Mouse (Mus musculus) right cerebral cortex, adult 18-20 months (tissue): ENCODE measurements around the gene Myo5a.
"Not testable (repeated sequence)": the region's sequence is repeated elsewhere in the genome, so short reads cannot be mapped to it uniquely, and the experiment has no call there.

ENCODE experiments used
- DNase-seq: peaks from one replicate; pipeline ENCODE4 v3.0.0; 2022; ENCODE audit warnings: mixed read lengths

Gene Myo5a

DNA sequence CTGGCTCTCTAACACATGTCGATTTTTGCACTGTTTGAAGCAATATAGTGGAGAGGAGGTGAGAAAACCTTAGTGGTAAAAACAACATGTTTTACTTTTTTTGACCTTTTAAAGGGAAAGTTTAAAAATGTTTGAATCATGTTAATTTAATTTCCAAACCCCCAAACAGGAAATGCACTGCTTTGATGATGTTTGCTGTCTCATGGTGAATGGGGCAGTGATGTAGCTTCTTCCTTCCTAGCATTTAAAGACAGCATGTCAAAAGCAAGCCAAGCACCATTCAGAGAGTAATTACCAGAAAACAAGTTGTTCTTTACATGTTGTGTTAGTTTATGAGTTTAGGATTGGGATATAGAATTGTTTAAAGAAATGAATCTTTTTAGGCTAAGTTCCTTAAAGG, 138.4 kb downstream of the Myo5a start:
- DNase-seq: no peak

DNA sequence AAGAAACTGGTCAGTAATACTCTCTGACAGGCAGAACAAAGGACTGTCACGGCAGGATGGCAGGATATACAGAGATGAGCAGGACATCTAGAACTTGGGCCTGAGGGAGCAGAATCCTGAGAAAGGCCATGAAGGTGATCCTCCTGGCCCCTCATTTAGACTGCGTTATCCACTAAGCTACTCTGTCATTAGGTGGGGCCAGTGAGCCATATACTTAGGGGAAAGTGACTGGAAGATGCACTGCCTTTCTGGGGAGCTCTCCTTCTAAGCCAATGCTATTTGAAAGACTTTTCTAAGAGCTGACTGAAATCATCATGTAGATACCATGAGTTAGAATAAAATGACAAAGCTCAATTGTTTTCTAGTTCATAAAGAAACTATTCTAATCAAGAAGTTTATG, 139.5 kb downstream of the Myo5a start:
- DNase-seq: no peak

DNA sequence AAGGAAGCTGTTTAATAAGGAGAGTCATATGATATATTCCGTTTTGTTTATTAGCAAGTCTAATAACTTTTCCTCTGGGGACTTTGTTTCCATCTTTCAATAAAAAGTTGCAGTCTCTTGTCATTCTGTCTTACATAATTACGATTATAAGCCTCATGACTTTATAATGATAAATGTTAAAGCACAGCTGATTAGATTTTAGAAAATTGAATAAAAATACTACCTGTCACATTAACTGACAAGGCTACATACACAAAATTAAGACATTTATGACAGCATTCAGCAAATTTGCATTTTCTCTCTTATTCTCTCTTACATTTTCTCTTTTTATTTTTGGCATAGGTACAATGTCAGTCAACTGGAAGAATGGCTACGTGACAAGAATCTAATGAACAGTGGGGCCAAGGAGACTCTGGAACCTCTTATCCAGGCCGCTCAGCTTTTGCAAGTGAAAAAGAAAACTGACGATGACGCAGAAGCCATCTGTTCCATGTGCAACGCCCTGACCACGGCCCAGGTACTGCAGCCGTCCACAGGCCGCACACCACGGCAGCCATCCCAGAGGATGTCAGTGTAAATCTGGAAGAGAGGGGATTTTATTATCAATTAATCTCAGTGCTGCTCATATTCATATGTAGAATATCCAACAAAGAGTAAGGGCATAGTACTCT, 144.1 kb downstream of the Myo5a start:
- no peak for DNase-seq

DNA sequence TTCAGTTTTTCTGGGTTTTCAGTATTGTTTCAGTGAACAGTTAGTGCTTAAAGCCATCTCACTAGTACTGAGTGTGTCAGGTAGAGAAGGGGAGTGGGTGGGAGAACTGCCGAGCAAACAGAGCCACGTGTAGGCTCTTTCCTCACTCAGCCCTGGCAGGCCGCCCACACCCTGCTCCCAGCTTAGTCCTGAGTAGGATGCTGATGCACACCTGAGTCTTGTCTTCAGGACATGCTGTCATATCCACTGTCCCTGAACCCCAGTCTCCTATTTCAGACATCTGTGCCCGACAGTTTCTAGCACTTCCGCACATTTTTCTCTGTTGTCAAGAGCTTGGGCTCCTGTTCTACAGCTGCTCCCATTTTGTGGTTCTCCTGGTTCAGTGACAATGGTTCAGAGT, 149.1 kb downstream of the Myo5a start:
- DNase-seq: peak; percentile 83

DNA sequence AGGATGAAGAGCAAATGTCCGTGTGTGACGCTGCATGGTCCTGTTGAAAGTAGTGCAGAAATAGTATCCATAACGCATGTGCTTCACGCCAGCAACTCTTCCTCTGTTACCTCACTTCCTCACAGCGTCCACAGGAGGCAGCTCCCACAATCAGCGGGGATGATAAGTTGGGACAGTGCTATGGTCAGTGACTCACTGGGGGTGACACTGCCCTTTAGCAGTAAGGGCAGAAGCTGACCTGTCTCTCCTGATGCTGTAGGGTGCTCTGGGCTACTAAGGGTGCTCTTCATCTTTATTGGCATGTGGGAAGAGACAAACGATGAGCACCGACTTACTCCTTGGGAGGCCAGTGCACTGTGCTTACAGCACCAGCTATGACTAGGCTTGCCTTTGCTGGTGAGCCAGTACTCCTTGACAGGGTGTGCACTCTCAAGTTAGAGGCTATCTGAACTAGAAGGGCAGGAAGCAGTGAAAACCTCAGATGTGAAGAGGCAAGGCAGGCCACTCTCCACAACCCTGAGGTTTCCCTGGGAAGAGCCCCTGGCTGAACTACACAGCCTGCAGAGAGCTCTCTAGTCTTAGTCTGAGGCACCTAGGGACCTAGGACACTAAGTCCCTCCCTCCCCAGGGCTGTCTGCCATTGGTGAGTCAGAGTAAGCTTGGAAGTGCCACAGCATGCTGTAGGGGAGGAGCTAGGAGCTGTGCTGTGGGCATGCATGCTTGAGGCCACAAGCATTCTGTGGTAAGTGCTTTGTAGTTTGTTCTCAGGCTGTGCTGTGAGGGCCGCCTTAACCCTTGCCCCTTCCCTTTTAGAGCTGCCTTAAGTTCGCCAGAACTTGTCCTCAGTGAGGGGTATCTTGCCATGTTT, 150.8 kb downstream of the Myo5a start:
- DNase-seq: peak; percentile 33

DNA sequence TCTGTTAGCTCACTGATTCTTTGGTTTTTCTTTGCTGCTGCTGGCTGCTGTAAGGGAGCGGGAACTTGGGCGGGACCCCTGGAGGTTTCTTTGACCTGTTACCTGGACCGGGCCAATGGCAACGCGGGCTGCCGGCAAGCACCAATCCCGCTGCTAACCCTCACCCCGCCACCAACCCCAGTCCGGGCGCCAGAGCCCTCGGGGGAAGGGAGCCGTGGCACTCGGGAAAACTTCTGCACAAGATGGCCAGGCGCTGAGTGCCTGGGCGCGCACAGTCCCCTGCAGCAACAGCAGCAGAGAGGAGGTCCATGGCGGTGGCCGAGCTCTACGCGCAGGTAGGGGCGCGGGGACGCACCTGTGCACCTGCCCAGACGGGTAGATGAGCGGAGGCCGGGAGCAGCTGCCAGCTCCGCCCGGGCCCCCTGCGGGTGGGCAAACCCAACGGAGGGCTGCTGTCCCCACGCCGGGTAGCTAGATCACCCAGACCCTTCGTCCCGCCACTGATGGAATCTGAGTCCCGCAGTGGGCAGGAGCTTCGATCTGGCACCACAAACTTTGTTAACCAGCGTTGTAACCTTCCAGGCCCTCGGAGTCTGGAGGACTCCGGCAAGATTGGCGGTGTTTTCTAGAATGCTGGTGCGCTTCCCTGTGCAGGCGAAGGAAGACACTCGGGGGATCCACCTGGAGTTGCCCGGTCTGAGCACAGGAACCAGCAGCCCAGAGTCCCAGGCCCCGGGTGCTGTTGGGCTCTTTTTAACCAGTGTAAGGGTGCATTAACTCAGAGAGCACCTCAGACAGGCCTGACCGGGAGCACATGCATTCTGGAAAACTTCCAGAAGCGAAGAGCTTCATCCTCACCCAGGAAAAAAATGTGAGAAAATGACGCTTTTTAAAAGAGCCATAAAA, 161.3 kb downstream of the Myo5a start, which contains the start of gene Myo5c:
Gene Myo5c (plus strand): TSS at position 180 of the 906 bp plus-strand sequence.
- DNase-seq: no peak

DNA sequence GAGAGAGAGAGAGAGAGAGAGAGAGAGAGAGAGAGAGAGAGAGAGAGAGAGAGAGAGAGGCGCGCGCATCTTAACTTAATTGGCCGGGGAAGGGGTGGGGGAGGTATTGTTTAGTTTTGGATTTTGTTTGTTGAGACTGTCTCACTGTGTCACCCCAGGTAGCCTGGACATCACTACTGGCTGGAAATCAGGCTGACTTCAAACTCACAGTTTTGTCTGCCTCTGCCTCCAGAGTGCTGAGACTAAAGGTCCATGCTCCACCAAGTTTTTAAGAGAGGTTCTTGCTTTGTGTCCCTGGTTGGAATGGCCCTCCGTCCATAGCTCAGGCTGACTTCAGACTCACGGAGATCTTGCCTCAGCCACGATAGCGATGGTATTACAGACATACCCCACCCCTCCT, 162.0 kb downstream of the Myo5a start:
- DNase-seq: no peak

DNA sequence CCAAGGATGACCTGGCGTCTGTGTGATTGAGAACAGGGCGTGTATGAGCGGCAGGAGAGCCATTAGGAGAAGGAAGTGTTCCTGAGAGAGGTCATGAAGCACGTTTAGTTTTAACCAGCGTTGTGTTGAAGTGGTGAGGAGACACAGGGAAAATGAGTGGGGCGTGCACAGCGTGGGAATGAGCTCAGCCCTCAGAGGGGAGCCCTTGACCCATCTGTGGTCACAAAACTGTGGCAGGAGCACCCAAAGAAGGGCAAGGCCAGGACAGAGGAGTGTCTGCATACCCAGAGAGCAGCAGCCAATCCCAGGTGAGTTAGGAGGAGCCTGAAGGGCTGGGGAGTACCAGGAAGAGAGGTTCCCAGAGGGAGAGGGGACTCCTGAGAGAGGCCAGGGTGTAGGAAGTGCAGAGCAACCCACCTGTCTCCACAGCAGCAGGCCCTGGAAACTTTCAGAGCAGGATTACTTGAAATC, 163.5 kb downstream of the Myo5a start:
- DNase-seq: no peak

DNA sequence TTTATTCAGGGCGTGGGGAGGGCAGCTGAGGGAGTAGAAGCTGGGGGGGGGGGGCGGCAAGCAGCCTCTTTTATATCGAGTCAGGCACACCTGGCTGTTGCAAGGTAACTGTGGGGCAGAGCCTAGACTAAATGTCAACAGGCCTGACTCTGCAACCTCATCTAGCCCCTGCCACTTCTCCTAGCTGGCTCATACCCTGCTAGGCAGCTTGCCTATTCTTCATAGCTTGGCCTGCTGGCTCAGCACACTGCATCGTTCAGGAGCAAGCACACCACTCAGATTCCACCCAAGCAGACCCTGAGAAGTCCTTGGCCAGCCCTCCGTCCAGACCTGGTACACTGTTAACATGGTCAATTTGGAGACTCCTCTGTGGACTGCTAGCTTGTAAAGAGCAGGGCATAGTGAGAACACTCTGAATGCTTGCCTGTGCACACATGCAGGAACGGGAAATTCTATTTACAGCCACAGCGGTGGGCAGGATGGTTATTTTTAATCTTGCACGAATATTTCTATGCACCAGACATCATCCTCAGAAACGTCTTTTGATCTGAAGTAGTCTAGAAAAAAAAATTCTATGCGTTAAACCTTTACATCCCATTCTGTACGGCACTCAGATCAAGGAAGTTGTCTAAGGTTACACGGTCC, 164.3 kb downstream of the Myo5a start:
- peak; percentile 62 for DNase-seq

DNA sequence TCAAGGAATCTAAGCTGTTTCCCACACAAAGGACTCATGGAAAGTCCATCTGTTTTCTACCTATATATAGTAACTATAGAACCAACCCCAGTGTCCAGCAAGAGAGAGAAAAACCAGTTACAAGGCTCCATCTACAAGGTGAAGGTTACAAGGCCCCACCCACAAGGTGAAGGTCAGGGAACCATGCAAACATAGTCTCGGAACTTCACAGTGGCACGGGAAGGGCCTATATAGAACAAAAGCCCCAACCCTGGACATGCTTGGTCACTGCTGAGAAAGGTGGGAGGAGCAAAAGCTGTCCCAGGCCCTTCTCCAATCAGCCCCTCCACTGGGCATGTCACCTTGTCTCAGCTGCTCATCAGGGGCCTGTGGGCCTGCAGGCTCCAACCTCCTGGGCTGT, 164.9 kb downstream of the Myo5a start:
- no peak for DNase-seq

DNA sequence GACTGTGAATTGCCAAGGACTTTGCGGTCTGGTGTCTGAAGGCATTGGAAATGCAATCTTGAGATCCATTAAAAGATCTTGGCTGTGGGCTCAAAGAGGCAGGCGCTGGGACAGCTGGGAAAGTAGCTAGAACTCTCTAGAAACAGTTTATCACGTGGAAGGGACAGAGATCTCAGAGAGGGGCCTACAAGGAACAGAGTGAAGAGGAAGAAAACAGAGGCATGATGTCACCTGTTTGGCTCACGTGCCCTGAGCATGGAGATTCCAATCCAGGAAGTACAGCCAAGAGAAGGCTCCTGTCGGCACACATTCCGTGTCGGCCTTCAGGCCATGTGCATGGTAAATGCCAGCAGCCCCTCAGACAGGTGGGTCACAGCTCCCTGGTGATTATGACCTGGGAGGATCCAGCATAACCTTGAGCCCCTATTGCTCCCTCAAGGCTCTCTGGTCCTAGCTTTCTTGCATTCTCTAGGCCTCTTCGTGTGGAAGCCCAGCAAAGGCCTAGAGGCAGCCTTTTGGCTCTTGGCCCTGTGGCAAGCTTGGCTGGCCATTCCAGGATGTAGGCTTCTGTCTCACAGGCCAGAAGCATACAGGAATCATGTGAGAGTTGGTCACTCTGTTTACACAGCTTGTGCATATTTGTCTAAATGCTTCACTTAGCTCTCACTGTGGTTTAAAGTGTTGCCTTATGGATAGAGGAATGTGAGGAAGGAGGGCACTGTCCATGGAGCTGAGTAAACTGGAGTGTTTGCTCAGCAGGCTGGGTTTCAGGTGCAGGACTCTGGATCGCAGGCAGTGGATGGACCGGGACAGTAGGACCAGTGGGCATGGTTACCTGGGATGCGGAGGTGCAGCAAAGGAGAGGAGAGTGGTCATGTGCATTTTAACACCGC, 165.8 kb downstream of the Myo5a start:
- no peak for DNase-seq

DNA sequence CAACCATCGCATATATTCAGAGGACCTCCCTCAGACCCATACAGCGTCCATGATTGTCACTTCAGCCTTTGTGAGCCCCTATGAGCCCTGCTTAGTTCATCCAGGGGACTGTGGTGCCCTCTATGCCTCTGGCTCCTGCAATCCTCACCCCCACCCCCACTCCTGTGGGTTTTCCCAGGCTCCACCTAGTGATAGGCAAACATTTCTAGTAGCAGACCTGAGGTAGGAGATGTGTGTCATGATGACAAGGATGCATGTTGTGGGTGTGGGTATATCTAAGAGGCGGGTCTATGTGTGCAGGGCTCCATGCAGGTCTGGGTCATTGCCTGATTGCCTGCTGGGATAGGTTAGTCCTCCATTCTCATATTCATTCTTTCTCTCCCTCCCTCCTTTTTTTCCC, 167.4 kb downstream of the Myo5a start:
- DNase-seq: no peak

DNA sequence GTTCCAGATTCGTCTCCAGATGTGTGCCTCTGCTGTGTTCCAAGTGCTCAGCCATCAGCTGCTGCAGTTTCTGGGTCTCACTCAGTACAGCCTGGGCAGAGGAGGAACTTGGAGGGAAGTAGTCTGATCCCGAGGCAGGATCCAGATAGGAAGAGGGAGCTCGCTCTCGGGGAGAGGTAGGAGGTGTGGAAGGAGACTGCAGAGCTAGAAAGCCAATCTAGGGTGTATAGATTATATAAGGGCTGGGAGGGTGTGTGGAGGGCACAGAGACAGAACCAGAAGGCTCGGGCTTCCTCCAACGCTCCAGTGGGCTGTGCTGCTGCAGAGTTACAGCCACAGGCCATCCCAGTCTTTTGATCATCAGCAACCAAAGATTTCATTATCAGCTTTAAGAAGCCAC, 172.2 kb downstream of the Myo5a start:
- DNase-seq: peak; percentile 81

DNA sequence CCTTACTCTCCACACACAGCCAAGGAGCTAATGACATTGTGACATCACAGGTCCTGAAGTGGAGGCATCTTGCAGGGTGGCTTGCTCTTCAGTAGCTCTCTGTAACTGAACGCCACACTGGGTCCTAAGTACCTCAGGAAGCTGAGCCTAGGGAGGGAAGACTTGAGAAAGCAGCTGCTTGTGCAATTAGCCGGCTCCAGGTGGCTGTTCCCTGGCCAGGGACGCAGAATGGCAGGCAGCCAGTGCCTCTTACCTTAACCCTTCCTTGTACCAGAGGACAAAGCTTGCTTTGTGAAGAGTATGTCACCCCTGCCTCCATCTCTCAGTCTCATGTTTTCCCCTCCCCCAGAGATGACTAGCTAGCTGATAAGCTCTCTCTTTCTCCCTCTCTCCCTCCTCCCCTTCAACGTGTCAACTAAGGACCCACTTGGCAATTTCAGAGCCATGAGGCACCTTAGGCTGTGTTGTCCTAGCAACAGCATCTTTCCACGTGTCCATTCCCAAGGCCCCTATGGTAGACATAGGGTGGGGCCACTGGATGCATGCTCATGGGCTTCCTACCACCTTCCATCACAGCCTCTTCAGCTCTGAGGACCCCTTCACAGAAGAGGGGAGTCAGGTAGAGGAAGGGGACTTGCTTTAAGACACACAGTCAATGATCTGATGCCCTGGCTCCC, 173.1 kb downstream of the Myo5a start:
- no peak for DNase-seq

DNA sequence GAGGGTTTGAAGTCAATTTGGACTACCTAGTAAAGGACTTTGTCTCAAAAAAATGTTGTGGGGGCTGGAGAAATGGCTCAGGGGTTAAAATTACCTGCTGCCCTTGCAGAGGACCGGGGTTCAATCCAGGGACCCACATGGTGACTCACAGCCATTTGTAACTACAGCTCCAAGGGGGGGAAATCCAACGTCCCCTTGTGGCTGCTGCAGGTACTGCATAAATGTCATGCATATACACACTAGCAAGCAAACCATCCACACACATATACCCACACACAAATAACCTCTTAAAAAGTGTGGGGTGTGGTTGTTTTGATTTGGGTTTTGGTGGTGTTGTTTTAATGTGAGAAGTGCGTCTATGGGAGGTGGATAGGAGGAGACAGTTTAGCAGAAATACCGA, 173.7 kb downstream of the Myo5a start:
- no peak for DNase-seq

DNA sequence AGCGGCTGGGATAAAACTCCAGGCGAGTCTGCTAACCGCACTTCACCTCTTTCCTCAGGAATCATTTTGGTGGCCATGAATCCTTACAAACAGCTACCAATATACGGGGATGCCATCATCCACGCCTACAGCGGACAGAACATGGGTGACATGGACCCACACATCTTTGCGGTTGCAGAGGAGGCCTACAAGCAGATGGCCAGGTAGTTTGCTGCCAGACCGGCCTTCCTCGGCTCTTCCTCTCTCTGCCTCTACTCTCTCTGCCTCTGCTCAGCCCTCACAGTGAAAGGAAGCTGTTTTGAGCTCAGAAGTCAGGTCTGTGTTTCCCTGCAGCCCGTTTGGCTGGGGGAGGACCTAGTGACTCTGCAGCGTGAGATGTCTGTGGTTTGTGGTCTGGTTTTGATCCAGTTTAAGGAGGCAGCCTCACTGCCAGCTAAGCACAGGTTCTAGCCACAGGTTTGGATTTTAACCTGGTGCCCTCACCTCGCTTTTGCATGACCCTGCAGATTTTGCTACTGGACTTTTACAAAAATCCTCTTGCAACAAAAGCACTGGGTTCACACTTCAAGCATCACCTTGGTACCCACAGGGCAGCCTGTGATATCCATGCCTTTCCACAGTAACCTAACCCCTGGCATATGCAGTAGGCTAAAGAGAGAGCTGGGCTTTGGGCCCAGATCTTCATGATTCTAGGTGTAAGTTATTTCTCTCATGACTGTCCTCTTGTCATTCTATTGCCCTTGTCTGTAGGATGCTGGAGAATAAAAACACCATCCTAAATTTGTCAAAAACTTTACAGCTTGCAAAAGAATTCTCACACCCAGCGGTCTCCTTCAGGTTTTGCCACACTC, 175.5 kb downstream of the Myo5a start:
- no peak for DNase-seq

DNA sequence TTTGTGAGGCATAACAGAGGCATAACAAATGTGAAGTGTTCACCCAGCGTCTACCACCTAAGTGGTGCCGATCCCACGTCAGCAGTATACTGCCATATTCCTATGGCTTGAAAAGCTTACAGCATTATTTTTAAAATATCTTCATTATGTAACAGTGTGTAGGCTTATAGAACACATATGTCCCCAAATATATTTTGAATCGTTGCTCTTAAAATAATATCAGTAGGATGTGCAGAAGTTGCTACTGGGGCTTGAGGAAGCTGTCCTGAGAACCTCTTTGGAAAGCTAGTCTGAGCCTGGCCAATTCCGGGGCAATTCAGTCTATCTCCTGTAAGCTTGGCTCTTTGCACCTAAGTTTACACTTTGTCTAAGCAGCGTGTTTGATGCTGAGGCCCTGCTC, 177.1 kb downstream of the Myo5a start:
- DNase-seq: no peak

DNA sequence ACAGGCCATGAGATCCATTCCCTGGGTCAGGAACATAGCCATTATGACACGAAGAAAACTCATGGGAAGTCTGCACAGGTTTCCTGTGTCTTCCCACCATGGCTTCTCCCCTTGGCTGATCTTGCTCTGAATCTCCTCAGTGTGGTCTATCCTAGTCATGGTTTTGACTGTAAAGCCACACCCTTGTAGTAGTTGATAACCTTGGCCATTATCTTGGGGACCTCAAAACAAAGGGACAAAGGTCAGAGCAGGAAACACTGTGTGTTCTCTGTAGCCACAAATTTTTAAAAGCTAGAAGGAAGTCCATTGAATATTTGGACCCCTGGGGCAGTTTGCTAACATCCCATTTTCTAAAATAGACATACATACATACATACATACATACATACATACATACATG, 177.5 kb downstream of the Myo5a start:
- no peak for DNase-seq

DNA sequence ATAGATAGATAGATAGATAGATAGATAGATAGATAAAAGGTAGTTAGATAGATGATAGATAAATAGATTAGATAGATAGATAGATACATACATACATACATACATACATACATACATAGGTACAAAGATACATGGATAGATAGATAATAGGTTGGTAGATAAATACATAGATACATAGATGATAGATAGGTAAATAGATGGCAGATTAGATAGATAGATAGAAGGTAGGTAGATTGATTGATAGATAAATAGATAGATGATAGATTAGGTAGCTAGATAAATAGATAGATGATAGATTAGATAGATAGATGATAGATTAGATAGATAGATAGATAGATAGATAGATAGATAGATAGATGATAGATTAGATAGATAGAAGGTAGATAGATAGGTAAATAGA, 178.1 kb downstream of the Myo5a start:
- DNase-seq: no peak

DNA sequence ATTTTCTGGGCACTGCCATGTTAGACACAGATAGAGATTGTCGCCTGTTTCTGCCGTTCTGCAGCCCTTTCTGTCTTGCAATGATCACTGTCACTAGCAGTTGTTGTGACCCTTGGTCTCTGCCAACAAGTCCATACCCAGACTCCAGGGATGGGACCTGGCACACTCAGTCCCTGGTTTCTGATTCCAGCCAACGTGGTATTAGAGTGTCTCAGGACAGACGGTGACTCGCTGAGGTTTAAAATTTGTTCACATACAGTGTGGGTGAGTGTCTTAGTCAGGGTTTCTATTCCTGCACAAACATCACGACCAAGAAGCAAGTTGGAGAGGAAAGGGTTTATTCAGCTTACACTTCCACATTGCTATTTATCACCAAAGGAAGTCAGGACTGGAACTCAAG, 182.3 kb downstream of the Myo5a start:
- DNase-seq: not testable (repeated sequence)
